Mouse (Mus musculus) bone marrow macrophage, adult 2 months (primary cell): ENCODE results near the gene 4933434E20Rik.

Experiments
- CTCF ChIP-seq: IDR thresholded peaks from 2 replicates; pipeline ENCODE4 v1.5.1; 2012; ENCODE audit warnings: low read depth, mild to moderate bottlenecking, low read length, moderate library complexity
- POLR2A ChIP-seq: IDR thresholded peaks from 2 replicates; pipeline ENCODE4 v1.6.1; 2012; ENCODE audit warnings: mild to moderate bottlenecking, low read depth, low read length, borderline replicate concordance

DNA sequence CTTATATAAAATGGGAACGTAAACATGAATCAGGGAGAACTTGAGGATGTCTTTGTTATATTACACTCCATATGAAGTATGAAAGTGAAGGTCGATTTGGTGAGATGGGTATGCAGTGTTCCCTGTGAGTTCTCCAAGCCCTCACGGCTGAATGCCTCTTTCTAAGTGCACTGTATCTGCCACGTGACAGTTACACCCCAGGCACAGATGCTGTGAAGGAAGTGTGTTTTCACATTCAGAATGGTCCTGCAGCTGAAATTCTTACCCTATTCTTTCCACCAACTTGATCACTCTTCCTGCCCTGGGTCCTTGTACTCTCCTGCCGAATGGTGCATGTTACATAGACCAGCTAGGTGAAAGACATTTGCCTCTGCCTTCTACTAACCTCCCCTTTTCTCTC lies 46.5 kb downstream of the 4933434E20Rik start:
- no peak for TF ChIP-seq POLR2A
- no peak for TF ChIP-seq CTCF
